Mouse (Mus musculus) CH12.LX (cell line): ENCODE measurements around the gene Hoxb8. TPM values are rescaled to one million over a fixed set of nuclear protein-coding genes. Genes with fewer than 3 reads are reported as not detected.

Source experiments
- DNase-seq: peaks from one replicate; pipeline ENCODE4 v3.0.0-alpha.2; 2013; ENCODE audit errors: extremely low read depth
- H3K27ac ChIP-seq: 2 replicates; pipeline ENCODE4 v1.5.1; 2012; ENCODE audit warnings: low read depth, mild to moderate bottlenecking, control low read depth, moderate library complexity; ENCODE audit not compliant: insufficient read depth
- H3K27me3 ChIP-seq: replicated peaks from 2 replicates; pipeline ENCODE3; 2012; ENCODE audit warnings: inconsistent platforms
- H3K36me3 ChIP-seq, 2 experiments: replicated peaks in 1 of 2; 2 replicates each; pipeline versions ENCODE3 to v1.6.1; 2012; ENCODE audit warnings: inconsistent platforms in 1 of 2, low read length in 1 of 2, mild to moderate bottlenecking in 1 of 2, mixed read lengths in 1 of 2, moderate library complexity in 1 of 2; ENCODE audit not compliant: control insufficient read depth in 1 of 2, insufficient read depth in 1 of 2
- H3K4me1 ChIP-seq, 2 experiments: 2 replicates each; pipeline ENCODE4 v1.6.1; 2012; ENCODE audit warnings: inconsistent platforms in 1 of 2, moderate library complexity in 1 of 2; ENCODE audit not compliant: insufficient read depth in 2 of 2, control insufficient read depth in 1 of 2
- H3K4me2 ChIP-seq: 2 replicates; pipeline ENCODE4 v1.6.1; 2012; ENCODE audit warnings: low read depth, mild to moderate bottlenecking, control low read depth; ENCODE audit not compliant: poor library complexity, insufficient read depth, severe bottlenecking
- H3K4me3 ChIP-seq, 3 experiments: fragments of 150-350 bp in 1 of 3; sonication (generic) in 1 of 3; replicated peaks in 1 of 3; 2 replicates each; pipeline versions ENCODE3 to v1.5.1; 2011 to 2012; ENCODE audit warnings: low read depth in 2 of 3, low read length in 2 of 3, mild to moderate bottlenecking in 2 of 3, moderate library complexity in 2 of 3, control low read depth in 1 of 3, improper control_type of control experiment in 1 of 3, inconsistent platforms in 1 of 3, mixed read lengths in 1 of 3; ENCODE audit not compliant: poor library complexity in 1 of 3
- H3K79me2 ChIP-seq: replicated peaks from 2 replicates; pipeline ENCODE4 v1.6.1; 2012; ENCODE audit warnings: mild to moderate bottlenecking, moderate library complexity; ENCODE audit not compliant: control insufficient read depth, poor library complexity, insufficient read depth, severe bottlenecking; ENCODE audit errors: extremely low read depth
- H3K9ac ChIP-seq: 2 replicates; pipeline ENCODE4 v1.6.1; 2012; ENCODE audit warnings: low read depth, mild to moderate bottlenecking, control low read depth, moderate library complexity; ENCODE audit not compliant: insufficient read depth
- H3K9me3 ChIP-seq: replicated peaks from 2 replicates; pipeline ENCODE3; 2012; ENCODE audit warnings: low read length, inconsistent platforms, mixed read lengths
- BHLHE40 ChIP-seq: IDR thresholded peaks from 2 replicates; pipeline ENCODE4 v1.6.1; 2011; ENCODE audit warnings: mild to moderate bottlenecking, low read depth, low read length, improper control_type of control experiment
- ELF1 ChIP-seq: IDR thresholded peaks from 2 replicates; pipeline ENCODE4 v1.6.1; 2014; ENCODE audit warnings: low read depth, mild to moderate bottlenecking, inconsistent platforms, low read length, improper control_type of control experiment
- ETS1 ChIP-seq: conservative IDR thresholded peaks from 2 replicates; pipeline ENCODE4 v1.6.1; 2012; ENCODE audit warnings: low read depth, mild to moderate bottlenecking, inconsistent platforms, low read length, improper control_type of control experiment, moderate library complexity
- GABPA ChIP-seq: IDR thresholded peaks from 2 replicates; pipeline ENCODE4 v1.6.1; 2012; ENCODE audit warnings: low read depth, low read length, improper control_type of control experiment, inconsistent platforms; ENCODE audit not compliant: insufficient replicate concordance
- IRF4 ChIP-seq: IDR thresholded peaks from 2 replicates; pipeline ENCODE4 v1.6.1; 2014; ENCODE audit warnings: low read depth, mild to moderate bottlenecking, inconsistent platforms, low read length, improper control_type of control experiment
- JUND ChIP-seq: conservative IDR thresholded peaks from 2 replicates; pipeline ENCODE4 v1.6.1; 2011; ENCODE audit warnings: low read depth, low read length, improper control_type of control experiment
- KAT2A ChIP-seq: IDR thresholded peaks from 2 replicates; pipeline ENCODE4 v1.6.1; 2012; ENCODE audit warnings: low read length, improper control_type of control experiment, inconsistent platforms; ENCODE audit not compliant: insufficient replicate concordance
- MAX ChIP-seq: IDR thresholded peaks from 2 replicates; pipeline ENCODE4 v1.6.1; 2011; ENCODE audit warnings: low read length, improper control_type of control experiment
- MAZ ChIP-seq: IDR thresholded peaks from 2 replicates; pipeline ENCODE4 v1.6.1; 2012; ENCODE audit warnings: low read depth, mild to moderate bottlenecking, inconsistent platforms, low read length, improper control_type of control experiment, moderate library complexity
- MYC ChIP-seq: IDR thresholded peaks from 2 replicates; pipeline ENCODE4 v1.6.1; 2011; ENCODE audit warnings: low read depth, mild to moderate bottlenecking, improper control_type of control experiment, low read length
- NELFE ChIP-seq: IDR thresholded peaks from 2 replicates; pipeline ENCODE4 v1.6.1; 2011; ENCODE audit warnings: low read depth, low read length, improper control_type of control experiment
- NRF1 ChIP-seq: IDR thresholded peaks from 2 replicates; pipeline ENCODE4 v1.6.1; 2014; ENCODE audit warnings: low read depth, mild to moderate bottlenecking, inconsistent platforms, low read length, improper control_type of control experiment, moderate library complexity
- PAX5 ChIP-seq: IDR thresholded peaks from 2 replicates; pipeline ENCODE4 v1.6.1; 2012; ENCODE audit warnings: low read length, inconsistent platforms, mixed read lengths
- POLR2AphosphoS2 ChIP-seq: IDR thresholded peaks from 2 replicates; pipeline ENCODE4 v1.6.1; 2011; ENCODE audit warnings: low read depth, low read length, improper control_type of control experiment
- RAD21 ChIP-seq: IDR thresholded peaks from 2 replicates; pipeline ENCODE4 v1.6.1; 2011; ENCODE audit warnings: low read depth, mild to moderate bottlenecking, low read length, improper control_type of control experiment, moderate library complexity
- SIN3A ChIP-seq: IDR thresholded peaks from 2 replicates; pipeline ENCODE4 v1.6.1; 2012; ENCODE audit warnings: low read length, improper control_type of control experiment, inconsistent platforms
- SMC3 ChIP-seq: IDR thresholded peaks from 2 replicates; pipeline ENCODE4 v1.6.1; 2011; ENCODE audit warnings: low read depth, low read length, improper control_type of control experiment
- TCF12 ChIP-seq: IDR thresholded peaks from 2 replicates; pipeline ENCODE4 v1.6.1; 2014; ENCODE audit warnings: low read depth, mild to moderate bottlenecking, inconsistent platforms, low read length, improper control_type of control experiment
- USF2 ChIP-seq: conservative IDR thresholded peaks from 2 replicates; pipeline ENCODE4 v1.6.1; 2011; ENCODE audit warnings: low read depth, low read length, improper control_type of control experiment
- ZC3H11A ChIP-seq: IDR thresholded peaks from 2 replicates; pipeline ENCODE4 v1.6.1; 2012; ENCODE audit warnings: low read depth, mild to moderate bottlenecking, inconsistent platforms, low read length, improper control_type of control experiment
- ZKSCAN1 ChIP-seq: IDR thresholded peaks from 2 replicates; pipeline ENCODE4 v1.6.1; 2012; ENCODE audit warnings: low read depth, inconsistent platforms, low read length, improper control_type of control experiment, borderline replicate concordance
- ZNF384 ChIP-seq: IDR thresholded peaks from 2 replicates; pipeline ENCODE4 v1.6.1; 2012; ENCODE audit warnings: low read depth, low read length, improper control_type of control experiment, inconsistent platforms
- dilution Hi-C: fragments of 300-500 bp; cut with MboI; formaldehyde crosslinking; loops from 2 replicates; pipeline ENCODE4 v1.14.3; 2020; ENCODE audit warnings: low sequenced_read_pairs; ENCODE audit not compliant: extremely low pct_unique_long_range_greater_than_20kb, extremely low pct_ligation_motif_present
- in situ Hi-C: fragments of 300-500 bp; cut with MboI; formaldehyde crosslinking; loops from 3 replicates; pipeline ENCODE4 v1.14.3; 2019; ENCODE audit warnings: low sequenced_read_pairs, low pct_ligation_motif_present, low pct_unique_long_range_greater_than_20kb, mixed read lengths
- polyA plus RNA-seq: library from polyadenylated mRNA; unstranded; fragments of >175 nt; gene quantifications from 2 replicates; pipeline ENCODE4 v1.2.1, GENCODE M21; 2012; ENCODE audit warnings: low read depth; ENCODE audit not compliant: insufficient read length
- total RNA-seq, 2 experiments: library from RNA; depleted of rRNA; stranded (reverse); fragments of 300-350 nt in 1 of 2; fragments of >200 nt in 1 of 2; gene quantifications; 2 replicates each; pipeline ENCODE4 v1.2.3; 2012 to 2014

Gene Hoxb8
- total and polyA plus RNA-seq, 3 experiments: not detected

DNA sequence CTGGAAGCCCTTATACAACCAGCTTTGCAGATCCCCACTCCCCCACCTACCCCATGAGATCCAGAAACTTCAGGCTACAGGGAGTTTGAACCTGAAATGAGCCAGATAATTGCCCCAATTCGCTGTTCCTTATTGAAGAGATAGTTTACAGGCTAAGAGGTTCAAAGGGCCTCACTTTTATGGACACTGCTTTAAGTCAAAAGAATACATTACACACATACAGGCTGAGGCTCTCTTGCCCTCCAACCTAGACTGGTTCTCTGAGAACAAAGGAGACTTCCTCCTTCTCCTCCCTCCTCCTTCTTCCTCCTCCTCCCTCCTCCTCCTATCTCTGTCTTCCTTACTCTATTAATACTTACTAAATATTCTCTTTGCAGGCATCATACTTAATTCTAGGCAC is 22.2 kb upstream of the Hoxb8 start:
- DNase-seq: no peak
- TF ChIP-seq MYC (no peak), PAX5 (no peak), ZNF384 (no peak), MAZ (no peak), NELFE (no peak), IRF4 (no peak), ZKSCAN1 (no peak), RAD21 (no peak), USF2 (no peak), MAX (no peak), GABPA (no peak), ELF1 (no peak), KAT2A (no peak), SMC3 (no peak), ZC3H11A (no peak), ETS1 (no peak), JUND (no peak), SIN3A (no peak), POLR2AphosphoS2 (no peak)
- no peaks in the 10 kb centered on the region for H3K79me2 ChIP-seq
- no peak overlapping the region for H3K4me2 ChIP-seq
- H3K9ac ChIP-seq: no peak overlapping the region
- no peak overlapping the region for H3K27ac ChIP-seq
- no peaks in the 10 kb centered on the region for H3K36me3 ChIP-seq
- peaks cover 94% of the 10 kb centered on the region for H3K27me3 ChIP-seq
- H3K4me1 ChIP-seq: peaks cover 7 to 17% of the 10 kb centered on the region in 2 experiments; a peak in 3 of 4 replicates
- dilution Hi-C loops (no loop called here), in situ Hi-C loops (no loop called here)
- no peak overlapping the region for H3K4me3 ChIP-seq
- H3K9me3 ChIP-seq: no peaks in the 10 kb centered on the region

DNA sequence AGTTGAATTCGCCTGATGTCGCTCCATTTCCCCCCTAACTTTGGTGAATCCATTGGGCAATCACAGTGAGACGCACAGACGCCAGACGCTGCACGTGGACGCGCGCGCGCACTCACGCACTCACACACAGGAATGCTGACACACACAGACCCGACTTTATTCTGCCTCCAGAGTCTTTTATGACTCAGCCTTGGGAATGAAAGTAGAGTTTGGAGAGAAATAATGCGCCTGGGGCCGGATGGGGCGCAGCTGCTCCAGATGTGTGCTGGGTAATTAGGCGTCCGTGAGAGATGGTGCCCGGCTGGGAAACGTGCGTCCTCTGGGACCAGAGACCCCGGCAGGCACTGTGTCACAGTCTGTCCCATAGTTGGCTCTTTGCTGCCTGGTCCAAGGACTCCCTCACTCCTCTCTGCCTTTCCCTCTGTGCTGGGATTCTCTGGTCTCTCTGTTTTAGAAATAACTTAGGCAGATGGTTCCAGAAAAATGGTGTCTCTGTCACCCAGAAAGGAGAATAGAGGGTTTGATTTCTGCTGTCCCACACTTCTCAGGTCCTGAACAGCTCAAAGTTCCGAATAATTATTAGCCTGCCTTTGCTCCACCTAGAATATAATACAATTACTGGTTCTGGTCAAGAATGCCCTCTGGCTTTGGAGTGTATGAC is 21.3 kb upstream of the Hoxb8 start:
- no peak overlapping the region for H3K4me3 ChIP-seq
- dilution Hi-C loops: no loop called here
- H3K9me3 ChIP-seq: no peaks in the 10 kb centered on the region
- no peaks in the 10 kb centered on the region for H3K36me3 ChIP-seq
- in situ Hi-C loops: no loop called here
- peaks cover 94% of the 10 kb centered on the region for H3K27me3 ChIP-seq
- H3K79me2 ChIP-seq: no peaks in the 10 kb centered on the region
- TF ChIP-seq BHLHE40 (0 out of 2 replicates have a peak, but pooled peaks have one; percentile 10), USF2 (no peak), TCF12 (no peak), NRF1 (no peak), MAX (no peak)
- no peak overlapping the region for H3K9ac ChIP-seq
- no peak for DNase-seq
- H3K4me1 ChIP-seq: peaks cover 7 to 17% of the 10 kb centered on the region in 2 experiments; a peak in 3 of 4 replicates
- H3K27ac ChIP-seq: no peak overlapping the region
- H3K4me2 ChIP-seq: no peak overlapping the region
